Mouse (Mus musculus) intestine, embryonic 15.5 days (tissue): ENCODE data around the gene Hoxa11. TPM values are rescaled to one million over a fixed set of nuclear protein-coding genes. Genes with fewer than 3 reads are reported as not detected.

Experiments used
- ATAC-seq: fragments of 200-750 bp; cut with Nextera tagmentation; 2 replicates; pipeline ENCODE4 v1.8.0; 2017; ENCODE audit warnings: moderate TSS enrichment, moderate library complexity
- H3K27ac ChIP-seq: fragments of 300-500 bp; sonication (generic); 2 replicates; pipeline ENCODE4 v1.5.1; 2015; ENCODE audit warnings: mild to moderate bottlenecking, inconsistent platforms
- H3K27me3 ChIP-seq: fragments of 300-500 bp; sonication (generic); replicated peaks from 2 replicates; pipeline ENCODE4 v1.6.1; 2015; ENCODE audit warnings: inconsistent platforms
- H3K36me3 ChIP-seq: fragments of 300-500 bp; sonication (generic); 2 replicates; pipeline ENCODE4 v1.6.1; 2015; ENCODE audit warnings: inconsistent platforms
- H3K4me1 ChIP-seq: fragments of 300-500 bp; sonication (generic); replicated peaks from 2 replicates; pipeline ENCODE4 v1.6.1; 2015; ENCODE audit warnings: inconsistent platforms
- H3K4me2 ChIP-seq: fragments of 300-500 bp; sonication (generic); replicated peaks from 2 replicates; pipeline ENCODE4 v1.6.1; 2015; ENCODE audit warnings: mild to moderate bottlenecking, inconsistent platforms
- H3K4me3 ChIP-seq: fragments of 300-500 bp; sonication (generic); replicated peaks from 2 replicates; pipeline ENCODE4 v1.5.1; 2015; ENCODE audit warnings: inconsistent platforms
- H3K9ac ChIP-seq: fragments of 300-500 bp; sonication (generic); 2 replicates; pipeline ENCODE4 v1.6.1; 2015; ENCODE audit warnings: inconsistent platforms
- H3K9me3 ChIP-seq: fragments of 300-500 bp; sonication (generic); 2 replicates; pipeline ENCODE4 v1.6.1; 2016; ENCODE audit warnings: inconsistent platforms
- WGBS: fragments of 180-500 bp; shearing (Covaris S2); methylation state at CpG from one replicate; pipeline ENCODE4 v1.1.7; 2015; 5-methylcytosine and 5-hydroxymethylcytosine counted together
- polyA plus RNA-seq: library from polyadenylated mRNA; unstranded; fragments of >200 nt; fragmentation: Nextera tagmentation; extraction: Ambion mirVana; gene quantifications from 2 replicates; pipeline ENCODE4 v1.2.1, GENCODE M21; 2015

Gene Hoxa11
- polyA plus RNA-seq, 1 experiment from 2014 or later, result 3.3 TPM

DNA sequence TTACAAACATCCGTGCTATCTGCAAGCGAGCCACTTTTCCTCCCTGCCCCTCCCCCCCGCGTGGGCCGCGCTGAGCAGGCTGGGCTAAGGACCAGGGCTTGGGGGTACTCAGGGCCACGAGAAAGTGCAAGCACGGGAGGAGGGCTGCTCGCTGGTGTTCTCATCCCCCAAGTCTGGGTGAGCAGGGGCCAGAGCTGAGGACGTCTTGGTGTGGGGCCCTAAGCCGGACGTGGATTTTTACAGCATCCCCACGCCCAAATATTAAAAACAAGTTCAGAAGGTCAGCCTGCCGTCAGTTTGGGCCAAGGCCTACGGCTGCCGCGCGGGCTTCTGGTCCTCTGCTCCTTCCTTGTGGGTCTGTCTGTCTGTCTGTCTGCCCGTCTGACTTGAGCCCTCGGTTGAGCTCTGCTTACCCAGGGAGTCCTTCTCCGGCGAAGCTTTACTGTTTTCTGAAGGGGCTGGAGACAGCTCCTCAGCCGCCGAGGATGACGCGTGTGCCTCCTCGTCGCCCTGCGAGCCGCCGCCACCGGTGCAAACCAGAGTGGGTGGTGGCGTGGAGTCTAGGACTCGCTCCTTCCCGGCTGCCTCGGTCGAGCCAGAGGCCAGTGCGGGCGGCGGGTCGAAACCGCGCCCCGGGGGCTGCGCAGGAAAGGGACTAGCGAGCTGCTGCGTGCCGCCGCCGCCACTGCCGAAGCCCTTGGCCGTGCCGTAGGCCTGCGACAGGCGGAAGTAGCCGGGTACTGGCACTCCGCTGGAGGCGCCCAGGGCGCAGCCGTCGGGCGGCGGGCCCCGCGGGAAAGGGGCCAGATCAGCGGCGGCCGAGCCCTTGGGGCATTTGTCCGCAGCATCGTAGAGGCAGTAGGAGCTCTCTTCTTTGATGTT lies 11.8 kb downstream of the Hoxa11 start:
- Histone ChIP-seq H3K27me3 (peaks cover 88% of the 10 kb centered on the region), H3K36me3 (no peaks in the 10 kb centered on the region), H3K9me3 (no peaks in the 10 kb centered on the region), H3K4me3 (peak overlapping the region; percentile 38), H3K4me1 (peaks cover 14% of the 10 kb centered on the region), H3K27ac (peak overlapping the region; percentile 48; the same call in 1 of the 2 replicates), H3K9ac (peak overlapping the region; percentile 44), H3K4me2 (peak overlapping the region; percentile 48)
- ATAC-seq, result peak; percentile 21; the same call in 1 of the 2 replicates
- 1% methylated on average over 70 of the region's 70 CpGs for WGBS

DNA sequence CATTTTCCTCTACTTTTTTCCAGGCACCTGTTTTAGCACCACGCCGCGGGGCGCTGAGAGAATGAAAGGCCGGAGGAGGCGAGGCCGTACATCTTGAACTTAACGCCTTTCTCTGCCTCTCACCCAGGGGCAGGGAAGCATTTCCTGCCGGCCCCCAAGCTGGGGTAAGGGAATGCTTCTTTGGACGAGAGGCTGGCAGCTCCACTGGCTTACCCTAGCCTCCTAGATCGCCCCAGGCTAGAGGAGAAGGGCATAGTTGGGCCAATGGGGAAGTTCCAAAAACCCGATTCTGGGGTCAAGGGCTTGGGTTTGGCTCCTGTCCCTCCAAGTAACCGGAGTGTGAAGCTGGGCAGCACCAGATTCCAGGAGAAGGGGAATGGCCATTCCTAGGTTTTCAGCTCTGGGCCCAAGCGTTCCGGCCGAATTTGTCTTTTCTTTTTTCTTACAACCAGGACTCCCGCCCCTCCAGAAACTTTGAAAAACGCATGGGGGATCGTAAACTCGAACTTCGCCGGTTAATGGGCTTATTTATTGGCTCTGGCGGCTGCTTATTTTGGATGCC lies 12.5 kb downstream of the Hoxa11 start:
- H3K36me3 ChIP-seq, result no peaks in the 10 kb centered on the region
- 3% methylated on average over 23 of the region's 23 CpGs for WGBS
- H3K4me1 ChIP-seq, result peaks cover 14% of the 10 kb centered on the region
- peak overlapping the region; percentile 38 for H3K4me3 ChIP-seq
- H3K27me3 ChIP-seq, result peaks cover 92% of the 10 kb centered on the region
- H3K27ac ChIP-seq, result peak overlapping the region; percentile 48; the same call in 1 of the 2 replicates
- H3K4me2 ChIP-seq, result peak overlapping the region; percentile 48
- no peak for ATAC-seq
- H3K9ac ChIP-seq, result peak overlapping the region; percentile 44
- no peaks in the 10 kb centered on the region for H3K9me3 ChIP-seq

DNA sequence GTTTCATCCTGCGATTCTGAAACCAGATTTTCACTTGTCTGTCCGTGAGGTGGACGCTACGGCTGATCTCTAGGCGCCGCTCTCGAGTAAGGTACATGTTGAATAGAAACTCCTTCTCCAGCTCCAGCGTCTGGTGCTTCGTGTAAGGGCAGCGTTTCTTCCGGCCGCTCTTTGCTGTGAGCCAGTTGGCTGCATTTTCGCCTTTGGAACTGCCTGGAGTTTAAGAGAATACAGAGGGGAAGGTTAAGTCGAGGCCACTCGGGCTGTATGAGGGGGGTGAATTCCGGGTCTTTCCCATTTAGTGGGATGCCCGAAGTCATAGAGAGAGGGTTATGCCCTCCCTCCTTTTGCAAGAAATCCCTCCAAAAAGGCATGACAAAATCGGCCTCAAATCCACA lies 13.0 kb downstream of the Hoxa11 start:
- under 1% methylated on average over 18 of the region's 18 CpGs for WGBS
- Histone ChIP-seq H3K9ac (peak overlapping the region; percentile 44; the same call in 1 of the 2 replicates), H3K4me3 (peak overlapping the region; percentile 38), H3K27ac (no peak overlapping the region), H3K4me1 (peaks cover 14% of the 10 kb centered on the region), H3K4me2 (peak overlapping the region; percentile 48), H3K27me3 (peaks cover 91% of the 10 kb centered on the region), H3K36me3 (no peaks in the 10 kb centered on the region), H3K9me3 (no peaks in the 10 kb centered on the region)
- ATAC-seq, result no peak

DNA sequence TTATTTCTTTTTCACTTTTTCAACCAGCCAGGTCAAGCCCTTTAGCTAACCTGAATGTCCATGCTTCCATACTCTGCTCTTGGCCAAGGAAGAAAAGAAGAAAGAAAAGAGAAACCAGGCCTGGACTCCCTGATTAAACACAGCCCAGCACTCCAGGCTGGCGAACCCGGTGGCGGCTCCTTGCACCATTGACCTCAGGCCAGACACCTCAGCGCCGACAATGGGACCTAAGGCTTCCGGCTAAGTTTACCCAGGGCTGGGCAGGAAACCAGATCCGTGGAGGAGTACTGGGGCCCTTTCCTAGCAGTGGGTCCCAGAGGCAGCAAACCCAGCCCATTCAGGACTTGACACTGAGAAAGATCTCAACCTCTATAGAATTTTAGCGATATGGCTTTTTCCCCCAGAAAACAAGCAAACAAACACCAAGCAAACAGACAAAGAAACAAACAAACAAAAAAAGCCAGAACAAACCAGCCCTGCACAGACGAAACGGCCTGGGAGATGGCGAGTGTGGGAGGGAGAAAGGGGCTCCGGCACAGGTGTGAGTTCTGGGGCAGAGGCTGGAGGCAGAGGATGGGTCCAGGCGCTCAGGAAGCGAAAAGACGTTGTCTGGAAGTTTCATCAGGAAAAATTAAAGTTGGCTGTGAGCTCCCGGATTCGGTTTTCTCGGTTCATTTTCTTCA lies 13.6 kb downstream of the Hoxa11 start:
- no peaks in the 10 kb centered on the region for H3K9me3 ChIP-seq
- H3K27me3 ChIP-seq, result peaks cover 91% of the 10 kb centered on the region
- H3K4me3 ChIP-seq, result peak overlapping the region; percentile 38; the same call in 1 of the 2 replicates
- WGBS, result 2% methylated on average over 18 of the region's 18 CpGs
- peak overlapping the region; percentile 48 for H3K4me2 ChIP-seq
- 0 out of 2 replicates have a peak overlapping the region, but pooled peaks have one; percentile 26 for H3K9ac ChIP-seq
- H3K36me3 ChIP-seq, result no peaks in the 10 kb centered on the region
- no peak overlapping the region for H3K27ac ChIP-seq
- peaks cover 14% of the 10 kb centered on the region for H3K4me1 ChIP-seq
- ATAC-seq, result no peak

DNA sequence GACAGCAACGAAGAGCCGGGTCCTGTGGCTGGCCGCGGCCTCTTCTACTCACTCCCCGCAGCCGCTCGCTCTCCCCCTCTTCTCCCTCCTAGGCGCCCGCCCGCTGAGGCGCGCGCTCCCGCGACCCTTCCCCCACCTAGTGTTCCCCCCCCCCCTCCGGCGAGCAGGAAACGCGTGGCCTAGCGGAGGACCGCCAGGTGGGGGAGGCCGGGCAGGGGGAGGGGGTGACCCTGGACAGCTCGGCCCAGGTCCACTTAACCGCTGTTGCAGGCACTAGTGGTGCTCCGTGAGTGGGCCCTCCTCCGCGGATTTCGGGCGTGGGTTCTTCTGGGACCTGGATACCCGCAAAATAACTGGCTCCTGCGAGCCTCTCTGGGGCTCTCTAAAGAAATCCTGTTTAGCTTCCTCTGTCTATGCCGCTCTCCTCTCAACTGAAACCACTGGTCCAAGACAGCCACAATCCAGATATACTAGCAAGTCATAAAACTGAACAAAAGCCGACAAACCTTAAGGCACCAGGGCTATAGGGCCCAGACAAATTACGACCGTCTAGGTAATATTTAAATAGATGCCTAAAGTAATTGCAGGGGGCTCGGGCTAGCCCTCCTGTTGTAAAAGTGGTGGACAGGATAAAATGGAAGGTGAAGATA lies 15.0 kb downstream of the Hoxa11 start, which contains the start of gene Hoxa9:
Hoxa9 (minus strand) TSS at position 574 of the 650 bp plus-strand sequence.
- no peaks in the 10 kb centered on the region for H3K36me3 ChIP-seq
- ATAC-seq, result peak; percentile 36; the same call in 1 of the 2 replicates
- 1% methylated on average over 24 of the region's 36 CpGs for WGBS
- peak within 1 kb of the TSS; percentile 48 for H3K4me2 ChIP-seq
- H3K27ac ChIP-seq, result peak within 1 kb of the TSS; percentile 46; the same call in 1 of the 2 replicates
- H3K9ac ChIP-seq, result peak within 1 kb of the TSS; percentile 26; the same call in 1 of the 2 replicates
- H3K4me1 ChIP-seq, result peaks cover 14% of the 10 kb centered on the region
- H3K27me3 ChIP-seq, result peaks cover 91% of the 10 kb centered on the region
- H3K9me3 ChIP-seq, result no peaks in the 10 kb centered on the region
- H3K4me3 ChIP-seq, result peak within 1 kb of the TSS; percentile 38

DNA sequence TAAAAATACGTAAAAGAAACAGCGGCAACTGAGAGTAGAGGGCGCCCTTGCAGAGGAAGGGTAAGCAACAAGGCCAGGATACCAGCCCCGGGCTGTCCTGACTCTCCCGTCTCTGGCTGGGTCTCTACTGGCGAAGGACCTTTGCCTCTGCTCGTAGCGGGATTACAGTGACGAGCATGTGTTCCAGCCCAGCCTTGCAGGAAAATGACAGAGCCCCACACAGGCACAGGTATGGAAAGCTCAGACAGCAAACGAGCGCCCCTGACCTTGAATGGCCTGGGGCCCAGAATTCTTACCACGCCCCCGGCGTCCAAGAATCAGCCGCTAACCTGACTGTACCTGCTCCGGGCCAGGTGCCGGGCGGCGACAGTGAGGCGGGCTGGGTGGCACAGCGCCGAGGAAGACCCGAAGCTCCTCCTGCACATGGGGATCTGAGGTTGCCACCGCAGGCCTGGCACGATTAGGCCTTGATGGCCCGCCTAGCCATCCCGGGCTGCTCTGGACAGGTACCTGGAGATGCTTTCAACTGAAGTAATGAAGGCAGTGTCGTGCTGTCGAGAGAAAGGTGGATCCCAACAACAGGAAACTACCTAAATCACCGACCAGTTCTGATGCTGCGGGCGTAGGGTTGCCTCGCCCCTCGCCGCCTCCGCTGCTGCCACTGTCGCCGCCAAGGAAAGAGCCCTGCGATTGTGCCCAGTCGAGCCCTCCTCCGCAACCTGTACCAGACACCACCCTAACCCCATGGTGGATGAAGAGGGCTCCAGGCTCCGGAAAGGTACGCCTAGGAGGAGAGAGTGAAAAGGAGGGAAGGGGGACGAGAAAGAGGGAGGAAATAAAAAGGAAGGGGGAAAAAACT lies 15.8 kb downstream of the Hoxa11 start:
- Histone ChIP-seq H3K27me3 (peaks cover 91% of the 10 kb centered on the region), H3K4me3 (peak overlapping the region; percentile 25), H3K36me3 (no peaks in the 10 kb centered on the region), H3K9ac (peak overlapping the region; percentile 19; the same call in 1 of the 2 replicates), H3K4me1 (peaks cover 16% of the 10 kb centered on the region), H3K27ac (0 out of 2 replicates have a peak overlapping the region, but pooled peaks have one; percentile 46), H3K9me3 (no peaks in the 10 kb centered on the region), H3K4me2 (peak overlapping the region; percentile 41)
- WGBS, result 1% methylated on average over 44 of the region's 44 CpGs
- no peak for ATAC-seq

DNA sequence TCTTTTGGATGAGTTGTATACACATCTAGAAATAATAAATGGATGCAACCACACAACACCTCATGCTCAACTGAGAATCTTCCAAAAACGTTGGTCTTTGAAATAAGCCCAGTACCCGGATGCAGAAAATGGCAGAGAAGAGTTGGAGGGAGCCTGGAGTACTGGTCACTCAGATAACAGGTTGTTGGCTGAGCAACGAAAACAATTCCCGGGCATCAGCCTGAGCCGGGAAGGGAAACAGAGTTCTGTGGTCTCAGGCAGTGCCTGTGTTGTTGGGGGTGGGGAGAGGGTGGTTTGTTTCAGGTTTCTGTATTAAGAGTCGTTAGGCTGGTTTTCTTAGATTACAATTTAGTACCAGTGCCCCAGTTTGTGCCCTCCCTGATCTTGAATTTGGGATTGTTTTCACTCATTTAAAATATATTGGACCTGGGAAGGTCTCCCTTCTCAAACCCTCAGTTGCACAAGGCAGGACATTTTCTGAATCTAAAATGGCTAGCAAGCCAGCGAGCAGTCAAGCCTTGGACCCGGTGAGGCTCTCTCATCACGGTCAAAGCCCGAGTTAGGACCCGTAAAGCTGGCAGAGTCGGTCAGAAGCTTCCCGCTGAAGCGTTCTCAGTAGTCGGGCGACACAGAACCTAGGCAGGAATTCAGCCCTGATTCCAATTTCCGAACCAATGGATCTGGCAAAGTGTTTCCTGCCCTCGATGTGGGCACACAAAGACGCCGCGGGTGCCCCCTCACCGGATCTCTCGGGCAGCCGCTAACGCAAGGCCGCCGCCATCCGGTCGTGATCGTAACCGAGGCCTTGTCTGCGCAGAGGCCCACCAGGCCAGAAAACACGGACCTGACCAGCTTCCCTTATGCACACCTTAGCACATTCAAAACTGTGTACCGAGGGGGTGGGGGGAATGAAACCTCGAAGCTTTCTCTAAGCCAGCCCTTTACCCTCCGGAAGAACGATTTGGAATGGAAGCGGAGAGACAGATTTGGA lies 16.8 kb downstream of the Hoxa11 start:
- Histone ChIP-seq H3K9me3 (no peaks in the 10 kb centered on the region), H3K4me2 (peak overlapping the region; percentile 41), H3K4me1 (peaks cover 7% of the 10 kb centered on the region), H3K4me3 (peak overlapping the region; percentile 25), H3K27ac (0 out of 2 replicates have a peak overlapping the region, but pooled peaks have one; percentile 32), H3K9ac (peak overlapping the region; percentile 18; the same call in 1 of the 2 replicates), H3K27me3 (peaks cover 91% of the 10 kb centered on the region), H3K36me3 (no peaks in the 10 kb centered on the region)
- WGBS, result 3% methylated on average over 38 of the region's 38 CpGs
- no peak for ATAC-seq

DNA sequence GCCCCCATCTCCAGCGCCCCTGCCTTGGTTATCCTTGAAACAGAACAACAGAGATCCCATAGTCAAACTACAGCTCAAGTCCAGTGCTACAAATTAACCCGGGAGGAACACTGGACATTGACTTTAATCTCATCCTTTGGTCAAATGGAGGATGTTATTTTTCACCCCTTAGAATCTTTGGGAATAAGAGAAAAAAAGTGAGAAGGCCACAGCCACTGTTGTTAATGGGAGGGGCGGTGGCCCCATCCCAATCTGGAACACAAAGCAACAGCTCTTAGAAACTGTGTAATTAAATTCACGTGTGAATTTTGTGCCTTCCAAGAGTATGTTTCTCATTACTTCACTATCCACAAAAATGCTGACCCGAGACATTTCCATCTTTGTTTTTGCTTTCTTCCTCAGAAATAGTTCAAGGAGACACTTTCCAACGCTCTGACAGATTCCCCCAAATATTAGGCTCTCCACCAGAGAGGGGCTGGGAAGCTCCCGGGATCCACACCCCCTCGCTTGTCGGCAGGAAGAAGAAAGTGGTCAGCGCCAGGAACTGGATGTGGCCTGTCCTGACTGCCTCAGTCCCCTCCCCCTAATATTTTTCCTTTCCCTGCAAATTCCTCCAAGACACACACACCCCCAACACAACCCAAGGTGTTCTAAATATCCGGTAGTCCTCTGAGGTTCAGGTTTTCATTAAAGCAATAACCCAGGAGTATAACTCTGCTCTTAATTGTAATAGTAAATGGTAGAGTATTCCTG lies 18.0 kb downstream of the Hoxa11 start:
- ATAC-seq, result no peak
- H3K9ac ChIP-seq, result no peak overlapping the region
- peaks cover 6% of the 10 kb centered on the region; the same call in 1 of the 2 replicates for H3K4me1 ChIP-seq
- no peaks in the 10 kb centered on the region for H3K36me3 ChIP-seq
- H3K4me2 ChIP-seq, result peak overlapping the region; percentile 50
- H3K9me3 ChIP-seq, result no peaks in the 10 kb centered on the region
- H3K4me3 ChIP-seq, result no peak overlapping the region
- H3K27ac ChIP-seq, result no peak overlapping the region
- WGBS, result 5% methylated on average over 11 of the region's 11 CpGs
- peaks cover 91% of the 10 kb centered on the region for H3K27me3 ChIP-seq

DNA sequence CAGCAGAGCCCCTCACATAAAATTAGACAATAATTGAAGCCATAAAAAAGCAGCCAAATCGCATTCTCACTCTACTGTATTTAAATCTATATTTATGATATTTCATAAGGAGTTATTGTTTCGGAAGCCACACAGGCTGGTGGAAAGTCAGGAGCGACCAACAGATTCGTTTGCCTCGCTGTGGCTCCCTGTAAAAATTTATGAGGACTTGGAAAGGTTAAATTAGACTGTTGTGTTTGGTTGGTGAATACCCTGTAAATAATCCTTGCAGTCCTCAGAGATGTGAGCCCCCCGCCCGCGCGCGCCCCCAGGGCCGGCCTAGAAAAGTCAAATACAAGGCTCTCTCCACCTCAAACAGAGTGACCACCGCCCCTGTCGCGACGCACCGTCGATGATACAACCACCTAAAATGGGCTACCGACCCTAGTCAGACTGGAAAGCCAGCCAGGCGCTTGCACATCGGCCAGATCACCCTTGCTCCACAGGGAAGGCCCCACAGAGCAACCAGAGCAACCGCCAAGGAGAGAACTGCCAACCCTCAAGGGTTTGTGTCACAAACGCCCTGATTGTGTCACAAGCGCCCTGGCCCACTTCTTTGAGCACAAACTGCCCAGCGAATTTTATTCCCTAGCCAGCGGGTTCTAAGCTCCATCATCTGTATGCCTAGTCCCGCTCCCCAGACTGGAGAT lies 18.9 kb downstream of the Hoxa11 start:
- H3K4me3 ChIP-seq, result peak overlapping the region; percentile 6; the same call in 1 of the 2 replicates
- no peak for ATAC-seq
- H3K27ac ChIP-seq, result peak overlapping the region; percentile 32; the same call in 1 of the 2 replicates

More for the DNA sequence above, 18.9 kb downstream of the Hoxa11 start:
- H3K27me3 ChIP-seq, result peaks cover 90% of the 10 kb centered on the region
- WGBS, result 4% methylated on average over 26 of the region's 26 CpGs
- no peaks in the 10 kb centered on the region for H3K36me3 ChIP-seq
- H3K9me3 ChIP-seq, result no peaks in the 10 kb centered on the region
- peak overlapping the region; percentile 50 for H3K4me2 ChIP-seq
- H3K4me1 ChIP-seq, result 0 out of 2 replicates have a peak, but pooled peaks cover 7% of the 10 kb centered on the region
- no peak overlapping the region for H3K9ac ChIP-seq
